Mouse (Mus musculus): ENCODE data around the gene Snapc4. TPM values are rescaled to one million over a fixed set of nuclear protein-coding genes. Genes with fewer than 3 reads are reported as not detected.

The Snapc4 gene
- polyA plus RNA-seq (2016; fragmentation: Nextera tagmentation; extraction: Ambion mirVana), result 33.4 and 34.6 TPM in 2 replicates

GRCm38 (mm10) chr2:26380131-26380771 is at the start of gene Snapc4:
Snapc4 (minus strand) TSS chr2:26380653.
- Histone ChIP-seq H3K4me3 (peak within 1 kb of the TSS; percentile 83), H3K9ac (peak within 1 kb of the TSS; percentile 80), H3K9me3 (no peaks in the 10 kb centered on the region), H3K27me3 (replicated peaks) (no peaks in the 10 kb centered on the region), H3K27ac (no peak within 1 kb of the TSS), H3K4me1 (peaks cover 10% of the 10 kb centered on the region; the same call in 1 of the 2 replicates), H3K36me3 (peaks cover 65% of the 10 kb centered on the region), H3K4me2 (replicated peaks) (peak within 1 kb of the TSS; percentile 87)
- under 1% methylated on average over 38 of the region's 38 CpGs for WGBS
- peak; percentile 95 for ATAC-seq (ENCODE audit: low FRiP score, low read depth)

- Histone ChIP-seq H3K27me3 (replicated peaks) (no peaks in the 10 kb centered on the region), H3K4me1 (0 out of 2 replicates have a peak, but pooled peaks cover 3% of the 10 kb centered on the region), H3K4me2 (replicated peaks) (no peak overlapping the region), H3K27ac (no peak overlapping the region), H3K36me3 (peaks cover 93% of the 10 kb centered on the region), H3K9me3 (no peaks in the 10 kb centered on the region), H3K4me3 (no peak overlapping the region), H3K9ac (0 out of 2 replicates have a peak overlapping the region, but pooled peaks have one; percentile 10)
- ATAC-seq (ENCODE audit: low FRiP score, low read depth), result no peak
- WGBS, result 88% methylated on average over 5 of the region's 5 CpGs
Observed at GRCm38 (mm10) chr2:26429851-26430250, 49.4 kb upstream of the Snapc4 start.

GRCm38 (mm10) chr2:26424541-26424940 is 44.1 kb upstream of the Snapc4 start:
- Histone ChIP-seq H3K9ac (no peak overlapping the region), H3K4me2 (replicated peaks) (no peak overlapping the region), H3K9me3 (no peaks in the 10 kb centered on the region), H3K4me3 (no peak overlapping the region), H3K36me3 (peaks cover 96% of the 10 kb centered on the region), H3K4me1 (no peaks in the 10 kb centered on the region), H3K27me3 (replicated peaks) (no peaks in the 10 kb centered on the region), H3K27ac (no peak overlapping the region)
- ATAC-seq (ENCODE audit: low FRiP score, low read depth), result no peak
- 92% methylated on average over 2 of the region's 2 CpGs for WGBS

DNA sequence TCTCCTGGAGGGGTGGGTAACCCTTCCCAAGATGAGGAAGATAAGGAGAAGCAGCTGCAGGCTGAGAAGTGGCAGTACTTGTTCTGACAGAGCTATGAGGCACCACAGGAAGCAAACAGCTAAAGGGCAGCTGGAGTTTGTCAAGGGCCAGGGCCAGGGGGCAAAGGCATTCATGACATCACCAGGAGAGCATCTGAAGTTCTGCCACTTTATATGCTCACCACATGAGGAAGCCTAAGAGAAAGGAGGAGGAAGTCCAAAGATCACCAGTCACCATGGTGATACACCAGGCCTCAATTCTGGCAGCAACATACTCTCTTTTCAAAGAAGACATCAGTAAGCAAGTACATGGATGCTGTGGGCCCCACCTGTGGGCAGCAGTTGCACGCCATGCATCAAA is 42.6 kb upstream of the Snapc4 start:
- Histone ChIP-seq H3K9me3 (no peaks in the 10 kb centered on the region), H3K36me3 (peaks cover 95% of the 10 kb centered on the region), H3K4me2 (replicated peaks) (no peak overlapping the region), H3K4me1 (no peaks in the 10 kb centered on the region), H3K9ac (no peak overlapping the region), H3K27ac (no peak overlapping the region), H3K27me3 (replicated peaks) (no peaks in the 10 kb centered on the region), H3K4me3 (no peak overlapping the region)
- WGBS, result 100% methylated on average over 1 of the region's 1 CpGs
- no peak for ATAC-seq (ENCODE audit: low FRiP score, low read depth)

- WGBS, result 95% methylated on average over 2 of the region's 2 CpGs
- H3K36me3 ChIP-seq, result peaks cover 94% of the 10 kb centered on the region
Observed at GRCm38 (mm10) chr2:26421969-26422368, 41.5 kb upstream of the Snapc4 start.

GRCm38 (mm10) chr2:26418120-26418519 is 37.7 kb upstream of the Snapc4 start:
- 87% methylated on average over 1 of the region's 1 CpGs for WGBS
- Histone ChIP-seq H3K27me3 (replicated peaks) (no peaks in the 10 kb centered on the region), H3K4me2 (replicated peaks) (no peak overlapping the region), H3K9me3 (no peaks in the 10 kb centered on the region), H3K36me3 (peaks cover 95% of the 10 kb centered on the region), H3K9ac (no peak overlapping the region), H3K4me1 (no peaks in the 10 kb centered on the region), H3K4me3 (no peak overlapping the region), H3K27ac (no peak overlapping the region)
- ATAC-seq (ENCODE audit: low FRiP score, low read depth), result no peak

More at GRCm38 (mm10) chr2:26421969-26422368, 41.5 kb upstream of the Snapc4 start:
- Histone ChIP-seq H3K27me3 (replicated peaks) (no peaks in the 10 kb centered on the region), H3K4me3 (no peak overlapping the region), H3K9ac (no peak overlapping the region), H3K4me1 (no peaks in the 10 kb centered on the region), H3K4me2 (replicated peaks) (no peak overlapping the region), H3K9me3 (no peaks in the 10 kb centered on the region), H3K27ac (no peak overlapping the region)
- no peak for ATAC-seq (ENCODE audit: low FRiP score, low read depth)

DNA sequence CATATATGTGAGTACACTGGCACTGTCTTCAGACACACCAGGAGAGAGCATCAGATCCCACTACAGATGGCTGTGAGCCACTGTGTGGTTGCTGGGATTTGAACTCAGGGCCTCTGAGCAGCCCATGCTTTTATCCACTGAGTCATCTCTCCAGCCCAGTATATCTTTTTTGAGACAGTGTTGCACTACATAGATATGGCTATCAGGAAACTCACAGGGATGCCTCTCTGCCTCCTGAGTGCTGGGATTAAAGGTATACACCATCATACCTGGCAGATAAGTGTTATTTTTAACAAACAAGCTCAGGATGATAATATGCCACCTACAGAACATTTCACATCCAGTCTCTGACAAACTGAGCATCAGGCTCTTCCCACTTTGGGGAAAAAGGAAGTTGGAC is 36.6 kb upstream of the Snapc4 start:
- H3K4me3 ChIP-seq, result no peak overlapping the region
- no peak overlapping the region for H3K27ac ChIP-seq
- H3K9ac ChIP-seq, result no peak overlapping the region
- no peak overlapping the region for H3K4me2 ChIP-seq (replicated peaks)
- H3K4me1 ChIP-seq, result no peaks in the 10 kb centered on the region
- H3K9me3 ChIP-seq, result no peaks in the 10 kb centered on the region
- no peaks in the 10 kb centered on the region for H3K27me3 ChIP-seq (replicated peaks)
- ATAC-seq (ENCODE audit: low FRiP score, low read depth), result no peak
- peaks cover 94% of the 10 kb centered on the region for H3K36me3 ChIP-seq

DNA sequence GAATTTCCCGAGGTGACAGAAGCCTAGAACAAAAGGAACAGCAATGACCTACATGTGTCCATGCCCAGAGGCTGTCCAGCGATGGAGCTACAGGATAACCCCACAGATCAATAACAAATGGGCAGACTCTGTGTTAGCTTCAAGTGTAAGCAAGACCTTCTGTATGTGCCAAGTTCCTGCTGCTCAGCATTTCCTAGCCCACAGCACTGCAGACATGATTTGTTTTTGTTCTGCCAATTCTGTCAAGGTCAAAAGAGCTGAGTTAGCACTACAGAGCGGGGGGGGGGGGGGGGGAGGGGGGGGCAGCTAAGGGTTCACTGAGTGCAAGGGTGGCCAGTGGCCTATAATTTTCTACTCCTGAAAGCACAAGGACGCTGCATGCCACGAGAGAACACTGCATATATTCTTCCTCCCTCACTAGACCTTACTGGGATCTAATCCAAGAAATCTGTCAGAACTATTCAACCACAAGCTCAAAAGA is 30.5 kb upstream of the Snapc4 start:
- no peak overlapping the region for H3K4me3 ChIP-seq
- H3K4me2 ChIP-seq (replicated peaks), result no peak overlapping the region
- H3K9me3 ChIP-seq, result no peaks in the 10 kb centered on the region
- 84% methylated on average over 4 of the region's 5 CpGs for WGBS
- H3K27ac ChIP-seq, result no peak overlapping the region
- H3K4me1 ChIP-seq, result peaks cover 25% of the 10 kb centered on the region
- H3K36me3 ChIP-seq, result peaks cover 68% of the 10 kb centered on the region
- no peak overlapping the region for H3K9ac ChIP-seq
- H3K27me3 ChIP-seq (replicated peaks), result no peaks in the 10 kb centered on the region
- ATAC-seq (ENCODE audit: low FRiP score, low read depth), result no peak

GRCm38 (mm10) chr2:26410091-26410490 is 29.6 kb upstream of the Snapc4 start:
- ATAC-seq (ENCODE audit: low FRiP score, low read depth), result no peak
- peaks cover 32% of the 10 kb centered on the region for H3K4me1 ChIP-seq
- H3K27me3 ChIP-seq (replicated peaks), result no peaks in the 10 kb centered on the region
- H3K27ac ChIP-seq, result no peak overlapping the region
- H3K4me2 ChIP-seq (replicated peaks), result no peak overlapping the region
- H3K9me3 ChIP-seq, result no peaks in the 10 kb centered on the region
- WGBS, result 80% methylated on average over 5 of the region's 5 CpGs
- H3K9ac ChIP-seq, result no peak overlapping the region
- no peak overlapping the region for H3K4me3 ChIP-seq
- peaks cover 59% of the 10 kb centered on the region for H3K36me3 ChIP-seq

DNA sequence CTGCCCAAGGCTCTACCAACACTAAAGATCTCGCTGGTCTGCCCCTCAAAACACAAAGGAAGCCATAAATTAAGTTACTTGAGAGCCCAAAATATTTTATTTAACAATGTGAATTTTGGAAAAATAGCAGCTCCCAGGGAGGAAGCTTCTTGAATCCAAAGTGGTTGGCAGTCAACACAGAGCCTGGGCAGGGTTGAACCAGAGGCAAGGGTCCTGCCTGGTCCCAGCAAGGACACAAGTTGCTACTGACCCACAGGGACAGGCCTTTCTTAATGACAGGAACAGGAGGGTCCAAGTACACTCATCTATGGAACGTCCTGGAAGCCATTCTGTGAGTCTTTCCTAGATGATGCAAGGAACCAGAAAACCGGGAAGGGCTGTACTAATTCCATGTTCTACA is 28.9 kb upstream of the Snapc4 start:
- ATAC-seq (ENCODE audit: low FRiP score, low read depth), result peak; percentile 49; the same call in 1 of the 2 replicates
- H3K4me2 ChIP-seq (replicated peaks), result peak overlapping the region; percentile 81
- peak overlapping the region; percentile 92; the same call in 1 of the 2 replicates for H3K4me3 ChIP-seq
- no peak overlapping the region for H3K27ac ChIP-seq
- H3K9ac ChIP-seq, result no peak overlapping the region
- peaks cover 53% of the 10 kb centered on the region for H3K36me3 ChIP-seq
- no peaks in the 10 kb centered on the region for H3K9me3 ChIP-seq
- peaks cover 38% of the 10 kb centered on the region for H3K4me1 ChIP-seq
- 59% methylated on average over 3 of the region's 3 CpGs for WGBS
- no peaks in the 10 kb centered on the region for H3K27me3 ChIP-seq (replicated peaks)

GRCm38 (mm10) chr2:26408515-26409356 is 28.3 kb upstream of the Snapc4 start, which contains the start of gene Inpp5e:
Inpp5e (minus strand) TSS chr2:26409203.
- Histone ChIP-seq H3K4me1 (peaks cover 38% of the 10 kb centered on the region), H3K4me3 (peak within 1 kb of the TSS; percentile 92), H3K9ac (peak within 1 kb of the TSS; percentile 92), H3K27me3 (replicated peaks) (no peaks in the 10 kb centered on the region), H3K27ac (peak within 1 kb of the TSS; percentile 26; the same call in 1 of the 2 replicates), H3K9me3 (no peaks in the 10 kb centered on the region), H3K4me2 (replicated peaks) (peak within 1 kb of the TSS; percentile 81), H3K36me3 (peaks cover 46% of the 10 kb centered on the region)
- ATAC-seq (ENCODE audit: low FRiP score, low read depth), result peak; percentile 94
- under 1% methylated on average over 57 of the region's 57 CpGs for WGBS

- H3K36me3 ChIP-seq, result peaks cover 43% of the 10 kb centered on the region
Observed at GRCm38 (mm10) chr2:26403306-26403705, 22.9 kb upstream of the Snapc4 start.

More at GRCm38 (mm10) chr2:26403306-26403705, 22.9 kb upstream of the Snapc4 start:
- Histone ChIP-seq H3K9ac (no peak overlapping the region), H3K4me2 (replicated peaks) (no peak overlapping the region), H3K4me3 (no peak overlapping the region), H3K9me3 (no peaks in the 10 kb centered on the region), H3K4me1 (peaks cover 36% of the 10 kb centered on the region), H3K27me3 (replicated peaks) (no peaks in the 10 kb centered on the region), H3K27ac (no peak overlapping the region)
- no peak for ATAC-seq (ENCODE audit: low FRiP score, low read depth)
- WGBS, result 79% methylated on average over 8 of the region's 8 CpGs
